Mouse (Mus musculus): ENCODE results near the gene Olfr703. TPM values are rescaled to one million over a fixed set of nuclear protein-coding genes. Genes with fewer than 3 reads are reported as not detected.

Olfr703 gene
- total RNA-seq (2012; rRNA removed) (not detected in 2 replicates), polyA plus RNA-seq (2012; ENCODE audit: insufficient read depth in 1 of 2, insufficient read length in 2 of 2, low read depth in 1 of 2, low replicate concordance in 2 of 2, missing spikeins in 1 of 2) (not detected)

DNA sequence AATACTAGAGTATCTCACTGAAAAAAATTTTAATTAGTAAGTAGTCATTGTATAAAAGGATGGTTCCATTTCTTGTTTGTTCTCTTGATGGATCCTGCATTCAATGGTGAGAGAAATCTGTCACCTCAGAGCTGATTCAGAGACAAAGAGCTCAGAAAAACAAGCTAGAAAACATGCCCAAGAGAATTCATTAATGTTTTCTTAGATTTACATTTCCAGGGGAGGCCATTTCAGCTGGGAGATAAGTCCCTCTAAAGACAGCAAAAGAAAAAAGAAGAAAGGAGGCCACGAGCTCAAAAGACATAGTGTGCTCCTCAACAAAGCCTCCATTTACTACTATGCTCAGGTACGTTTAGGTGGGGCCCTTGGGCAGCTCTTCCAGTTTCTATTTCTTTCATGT is at the start of gene Olfr703:
Olfr703 (plus strand) TSS at position 301 of the 400 bp plus-strand sequence.
- no peaks in the 10 kb centered on the region for H3K4me1 ChIP-seq (ENCODE audit: control insufficient read depth in 1 of 2, insufficient read depth in 2 of 2, low read length in 2 of 2)
- no peak for DNase-seq (ENCODE audit: low read depth, low spot score)
- no peak for TF ChIP-seq TBP (IDR thresholded peaks at IDR 0.05; ENCODE audit: low read depth, low read length)
- TF ChIP-seq MYC (IDR thresholded peaks at IDR 0.05; ENCODE audit: low read depth, low read length) = no peak
- TF ChIP-seq BHLHE40 (IDR thresholded peaks at IDR 0.05; ENCODE audit: borderline replicate concordance, low read depth, low read length) = no peak
- TF ChIP-seq MAX (IDR thresholded peaks at IDR 0.05; ENCODE audit: low read length) = no peak
- no peak for TF ChIP-seq CTCF (IDR thresholded peaks at IDR 0.05 in 2 of 3, conservative IDR thresholded peaks at IDR 0.05 in 1 of 3; ENCODE audit: control insufficient read depth in 1 of 3, insufficient read depth in 1 of 3, low read depth in 2 of 3, low read length in 3 of 3, poor library complexity in 1 of 3, severe bottlenecking in 1 of 3)
- no peak for TF ChIP-seq ZNF384 (IDR thresholded peaks at IDR 0.05; ENCODE audit: low read depth, low read length)
- TF ChIP-seq RAD21 (IDR thresholded peaks at IDR 0.05; ENCODE audit: low read depth, low read length) = no peak
- no peak for TF ChIP-seq CHD2 (IDR thresholded peaks at IDR 0.05; ENCODE audit: low read length)
- no peak for TF ChIP-seq MEF2A (IDR thresholded peaks at IDR 0.05; ENCODE audit: extremely low read depth, insufficient replicate concordance, low read depth, low read length, poor library complexity, severe bottlenecking)
- no peak for TF ChIP-seq ZC3H11A (IDR thresholded peaks at IDR 0.05; ENCODE audit: low read depth, low read length)
- TF ChIP-seq MYB (IDR thresholded peaks at IDR 0.05; ENCODE audit: low read depth, low read length) = no peak
- no peak for TF ChIP-seq POLR2AphosphoS5 (IDR thresholded peaks at IDR 0.05; ENCODE audit: borderline replicate concordance, low read depth, low read length)
- no peak for TF ChIP-seq JUND (IDR thresholded peaks at IDR 0.05; ENCODE audit: low read depth, low read length)
- TF ChIP-seq NELFE (IDR thresholded peaks at IDR 0.05; ENCODE audit: low read depth, low read length) = no peak
- H3K4me3 ChIP-seq (ENCODE audit: control insufficient read depth in 1 of 2, insufficient read depth in 1 of 2, low read depth in 2 of 2, low read length in 2 of 2) = no peak within 1 kb of the TSS
- H3K27ac ChIP-seq (ENCODE audit: control insufficient read depth, low read depth, low read length) = no peak within 1 kb of the TSS
- no peaks in the 10 kb centered on the region for H3K27me3 ChIP-seq (ENCODE audit: control insufficient read depth in 1 of 2, insufficient read depth in 2 of 2, low read length in 2 of 2)
- H3K79me2 ChIP-seq (ENCODE audit: control insufficient read depth, insufficient read depth, low read length, poor library complexity) = no peaks in the 10 kb centered on the region
- H3K36me3 ChIP-seq (ENCODE audit: control insufficient read depth in 1 of 2, insufficient read depth in 2 of 2, low read length in 2 of 2) = no peaks in the 10 kb centered on the region
- H3K9ac ChIP-seq (ENCODE audit: control insufficient read depth, low read depth, low read length, poor library complexity, severe bottlenecking) = no peak within 1 kb of the TSS
- H3K9me3 ChIP-seq (replicated peaks; ENCODE audit: insufficient read depth, low read length) = no peaks in the 10 kb centered on the region

DNA sequence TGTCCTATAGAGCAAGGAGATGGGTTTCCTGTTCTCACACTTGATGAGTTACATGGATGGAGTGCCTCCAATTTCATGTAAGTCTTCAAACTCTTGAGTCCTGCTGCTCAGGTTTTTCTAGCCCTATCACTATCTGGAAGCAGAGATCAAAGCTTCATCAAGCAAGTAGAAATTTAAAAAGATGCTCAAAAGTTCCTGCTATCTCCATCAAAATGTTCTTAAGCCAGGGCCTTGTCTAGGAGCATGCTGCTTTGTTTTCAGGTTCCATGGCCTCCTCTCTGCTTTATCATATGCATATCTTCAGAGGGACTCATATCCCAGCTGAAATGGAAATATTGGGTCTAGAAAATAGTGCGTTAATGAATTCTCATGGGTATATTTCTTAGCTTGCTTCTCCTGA is 34.4 kb upstream of the Olfr703 start, which contains the start of gene Olfr700:
Olfr700 (minus strand) TSS at position 101 of the 400 bp plus-strand sequence.
- Histone ChIP-seq H3K27me3 (ENCODE audit: control insufficient read depth in 1 of 2, insufficient read depth in 2 of 2, low read length in 2 of 2) (no peaks in the 10 kb centered on the region), H3K36me3 (ENCODE audit: control insufficient read depth in 1 of 2, insufficient read depth in 2 of 2, low read length in 2 of 2) (no peaks in the 10 kb centered on the region), H3K9me3 (replicated peaks; ENCODE audit: insufficient read depth, low read length) (no peaks in the 10 kb centered on the region), H3K27ac (ENCODE audit: control insufficient read depth, low read depth, low read length) (no peak within 1 kb of the TSS), H3K9ac (ENCODE audit: control insufficient read depth, low read depth, low read length, poor library complexity, severe bottlenecking) (no peak within 1 kb of the TSS), H3K79me2 (ENCODE audit: control insufficient read depth, insufficient read depth, low read length, poor library complexity) (no peaks in the 10 kb centered on the region), H3K4me1 (ENCODE audit: control insufficient read depth in 1 of 2, insufficient read depth in 2 of 2, low read length in 2 of 2) (no peaks in the 10 kb centered on the region), H3K4me3 (ENCODE audit: control insufficient read depth in 1 of 2, insufficient read depth in 1 of 2, low read depth in 2 of 2, low read length in 2 of 2) (no peak within 1 kb of the TSS)
- TF ChIP-seq TBP (IDR thresholded peaks at IDR 0.05; ENCODE audit: low read depth, low read length) = no peak
- no peak for DNase-seq (ENCODE audit: low read depth, low spot score)

DNA sequence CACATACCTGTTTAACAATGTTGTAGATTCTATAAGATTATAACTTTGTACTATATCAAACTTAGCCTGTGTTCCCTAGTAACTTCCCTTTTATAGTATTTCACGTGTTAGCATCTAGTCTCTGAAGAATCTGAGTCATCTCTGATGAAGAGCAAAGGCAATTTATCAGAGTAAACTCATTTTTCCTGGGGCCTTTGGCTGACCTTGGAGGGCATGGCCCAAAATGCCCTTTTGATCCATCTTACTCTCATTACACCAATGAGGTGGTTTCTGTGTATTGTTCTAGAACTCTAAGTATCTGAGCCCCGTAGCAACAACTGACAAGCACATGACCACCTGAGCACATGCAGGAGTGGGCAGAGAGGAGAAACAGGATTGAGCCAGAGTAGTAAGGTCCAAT is 29.3 kb upstream of the Olfr703 start, which contains the start of gene Olfr701:
Olfr701 (plus strand) TSS at position 301 of the 400 bp plus-strand sequence.
- Histone ChIP-seq H3K4me3 (ENCODE audit: control insufficient read depth in 1 of 2, insufficient read depth in 1 of 2, low read depth in 2 of 2, low read length in 2 of 2) (no peak within 1 kb of the TSS), H3K4me1 (ENCODE audit: control insufficient read depth in 1 of 2, insufficient read depth in 2 of 2, low read length in 2 of 2) (no peaks in the 10 kb centered on the region), H3K9ac (ENCODE audit: control insufficient read depth, low read depth, low read length, poor library complexity, severe bottlenecking) (no peak within 1 kb of the TSS), H3K27ac (ENCODE audit: control insufficient read depth, low read depth, low read length) (no peak within 1 kb of the TSS), H3K79me2 (ENCODE audit: control insufficient read depth, insufficient read depth, low read length, poor library complexity) (no peaks in the 10 kb centered on the region), H3K9me3 (replicated peaks; ENCODE audit: insufficient read depth, low read length) (no peaks in the 10 kb centered on the region), H3K36me3 (ENCODE audit: control insufficient read depth in 1 of 2, insufficient read depth in 2 of 2, low read length in 2 of 2) (no peaks in the 10 kb centered on the region), H3K27me3 (ENCODE audit: control insufficient read depth in 1 of 2, insufficient read depth in 2 of 2, low read length in 2 of 2) (no peaks in the 10 kb centered on the region)
- DNase-seq (ENCODE audit: low read depth, low spot score) = no peak
- TF ChIP-seq MYB (IDR thresholded peaks at IDR 0.05; ENCODE audit: low read depth, low read length) = no peak
- TF ChIP-seq MYC (IDR thresholded peaks at IDR 0.05; ENCODE audit: low read depth, low read length) = no peak
- no peak for TF ChIP-seq POLR2AphosphoS2 (IDR thresholded peaks at IDR 0.05; ENCODE audit: low read length)
- TF ChIP-seq MAFK (IDR thresholded peaks at IDR 0.05; ENCODE audit: borderline replicate concordance, low read depth, low read length) = no peak
- no peak for TF ChIP-seq E2F4 (IDR thresholded peaks at IDR 0.05; ENCODE audit: borderline replicate concordance, low read depth, low read length)
- no peak for TF ChIP-seq POLR2AphosphoS5 (IDR thresholded peaks at IDR 0.05; ENCODE audit: borderline replicate concordance, low read depth, low read length)
- TF ChIP-seq ETS1 (IDR thresholded peaks at IDR 0.05; ENCODE audit: low read depth, low read length) = no peak
- no peak for TF ChIP-seq MAZ (IDR thresholded peaks at IDR 0.05; ENCODE audit: low read depth, low read length)
- TF ChIP-seq TCF12 (IDR thresholded peaks at IDR 0.05; ENCODE audit: low read depth, low read length) = no peak
- no peak for TF ChIP-seq GABPA (IDR thresholded peaks at IDR 0.05; ENCODE audit: low read depth, low read length)
- TF ChIP-seq CHD1 (IDR thresholded peaks at IDR 0.05; ENCODE audit: low read depth, low read length) = no peak
